Mouse (Mus musculus) ES-Bruce4 (cell line): Measurements from ENCODE around the gene Nup98.

ENCODE experiments used
- EP300 ChIP-seq: IDR thresholded peaks from 2 replicates; pipeline ENCODE4 v1.6.1; 2011; ENCODE audit warnings: low read depth, low read length; ENCODE audit not compliant: insufficient read depth
- POLR2A ChIP-seq: IDR thresholded peaks from one replicate; pipeline ENCODE4 v1.8.1; 2011; ENCODE audit warnings: low read length; ENCODE audit not compliant: insufficient read depth

- TF ChIP-seq POLR2A = no peak
- TF ChIP-seq EP300 = no peak
Observed at GRCm38 (mm10) chr7:102076714-102077296, 133.2 kb downstream of the Nup98 start.
